Mouse (Mus musculus): Measurements from ENCODE around the gene Srsf10.

GRCm38 (mm10) chr4:135902606-135903242 is 47.2 kb downstream of the Srsf10 start:
- TF ChIP-seq POLR2A (IDR thresholded peaks at IDR 0.05; ENCODE audit: low read depth, low read length) (no peak), CTCF (IDR thresholded peaks at IDR 0.05; ENCODE audit: borderline replicate concordance, insufficient read depth, low read length) (no peak)
